Mouse (Mus musculus) gastrocnemius, postnatal 14 days (tissue): Measurements from ENCODE around the gene Tcp11l2. TPM values are rescaled to one million over a fixed set of nuclear protein-coding genes. Genes with fewer than 3 reads are reported as not detected.

ENCODE experiments used
- DNase-seq: peaks from one replicate; pipeline ENCODE4 v3.0.0; 2021; ENCODE audit warnings: mixed read lengths
- intact Hi-C: fragments of 180-260 bp; cut with DNase I; formaldehyde crosslinking; loops from one replicate; pipeline ENCODE4 v1.15.1; 2025; ENCODE audit warnings: low total_unique reads
- total RNA-seq, 2 experiments: library from RNA; stranded (reverse); gene quantifications; 2 replicates each; pipeline ENCODE4 v1.2.3; 2021

The Tcp11l2 gene
- total RNA-seq, 2 experiments from 2014 or later, result 68.4 to 118 TPM

DNA sequence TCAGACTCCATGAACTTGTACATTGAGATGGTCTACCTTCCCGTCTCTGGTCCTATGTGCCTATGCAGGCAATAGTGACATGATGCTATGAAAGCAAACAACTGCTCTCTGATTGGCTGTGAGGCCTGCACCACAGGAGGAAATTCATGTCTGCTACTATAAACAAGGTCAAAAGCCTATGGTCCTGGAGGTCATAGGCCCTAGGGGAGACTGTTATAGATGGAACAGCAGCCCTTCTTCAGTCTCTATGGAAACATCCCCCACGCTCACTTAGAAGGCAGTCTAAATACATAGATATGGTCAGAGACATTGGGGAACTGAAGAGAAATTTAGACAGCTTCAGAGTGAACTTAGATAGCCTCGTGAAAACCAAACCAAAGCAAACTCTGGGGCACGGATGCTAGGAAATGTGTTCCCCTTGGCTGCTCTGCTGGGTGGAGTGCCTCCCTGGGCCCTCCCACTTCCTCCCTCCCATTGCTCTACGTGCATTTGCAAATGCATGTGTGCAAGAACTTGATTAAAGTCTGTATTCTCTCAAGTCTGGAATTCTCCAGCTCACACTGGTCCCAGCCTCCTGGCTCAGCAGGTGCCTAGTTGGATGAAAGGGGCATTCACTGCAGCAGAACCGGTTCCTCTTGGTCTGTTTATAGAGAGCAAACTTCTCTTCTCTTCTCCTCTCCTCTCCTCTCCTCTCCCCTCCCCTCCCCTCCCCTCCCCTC, 22.0 kb upstream of the Tcp11l2 start:
- no peak for DNase-seq
- intact Hi-C loops, result no loop called here

DNA sequence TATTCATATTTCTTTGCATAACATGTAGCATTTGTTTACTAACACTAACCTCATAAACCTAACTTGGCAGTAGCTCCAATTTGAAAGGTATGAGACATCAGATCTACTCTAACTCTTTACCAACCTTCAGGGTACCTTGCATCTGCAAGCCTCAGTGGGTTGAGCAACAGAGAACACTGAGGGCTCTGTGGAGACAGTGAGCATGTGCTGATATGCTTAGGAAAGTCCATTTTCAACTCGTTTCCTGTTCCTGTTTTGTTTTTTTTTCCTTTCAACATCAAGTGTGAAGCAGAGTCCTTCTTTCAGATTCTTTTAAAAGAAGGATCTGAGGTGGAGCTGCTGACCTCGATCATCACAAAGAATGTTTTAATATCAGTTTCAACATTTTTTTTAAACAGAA, 20.3 kb upstream of the Tcp11l2 start:
- DNase-seq, result no peak
- intact Hi-C loops, result no loop called here

DNA sequence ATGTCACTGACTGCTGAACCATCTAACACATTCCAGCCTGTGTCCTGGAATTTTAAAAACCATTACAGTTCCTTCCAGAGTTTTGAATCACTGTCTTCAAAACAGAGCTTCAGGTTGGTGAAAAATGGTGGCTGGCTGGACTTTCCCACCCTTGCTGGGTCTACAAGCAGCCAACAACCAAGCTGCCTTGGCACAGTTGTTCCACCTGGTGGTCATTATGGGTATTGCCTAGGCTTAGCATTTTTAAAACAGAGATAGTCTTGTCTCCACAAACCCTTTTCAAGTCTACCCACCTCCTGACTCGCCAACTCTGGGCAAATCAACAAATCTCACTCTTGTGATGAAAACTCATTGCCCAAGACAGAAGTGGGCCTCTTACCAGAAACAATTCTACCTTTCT, 17.9 kb upstream of the Tcp11l2 start:
- DNase-seq, result no peak
- intact Hi-C loops, result no loop called here

DNA sequence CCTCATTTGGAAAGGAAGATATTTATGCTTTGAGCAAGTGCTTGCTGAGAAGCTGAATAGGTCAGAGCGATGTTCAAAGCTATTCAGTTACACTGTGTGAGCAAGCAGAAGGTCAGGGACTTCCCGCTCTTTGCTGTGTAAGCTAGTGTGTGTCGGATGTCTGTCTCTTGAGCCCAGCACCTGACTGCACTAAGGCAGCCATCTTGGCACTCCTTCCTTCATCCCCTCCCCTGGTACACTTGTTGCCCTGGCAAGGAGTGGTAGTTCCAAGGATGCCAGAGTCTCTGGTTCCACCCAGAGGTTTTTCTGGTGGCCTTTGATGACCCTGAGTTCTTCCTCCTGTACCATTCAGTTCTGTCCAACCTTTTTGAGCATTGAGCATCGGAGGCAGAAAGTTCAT, 16.4 kb upstream of the Tcp11l2 start:
- intact Hi-C loops, result no loop called here
- DNase-seq, result peak; percentile 54

DNA sequence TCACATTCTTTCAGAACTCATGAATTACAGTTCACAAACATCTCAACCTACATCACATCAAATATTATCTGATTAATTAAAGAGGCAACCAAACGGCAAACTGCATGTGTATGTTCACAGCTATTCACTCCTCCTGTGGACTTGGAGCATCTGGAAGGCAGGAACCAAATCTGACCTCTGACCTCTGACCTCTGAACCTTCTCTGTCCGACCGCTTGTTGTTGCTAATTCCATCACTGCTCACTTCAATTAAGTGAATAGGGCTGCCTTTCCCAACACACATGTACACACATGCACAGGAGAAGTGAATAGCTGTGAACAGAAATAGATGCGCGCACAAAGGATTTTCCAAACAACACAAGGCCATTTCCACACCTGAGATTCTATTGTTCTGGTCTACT, 14.3 kb upstream of the Tcp11l2 start:
- intact Hi-C loops, result no loop called here
- no peak for DNase-seq

DNA sequence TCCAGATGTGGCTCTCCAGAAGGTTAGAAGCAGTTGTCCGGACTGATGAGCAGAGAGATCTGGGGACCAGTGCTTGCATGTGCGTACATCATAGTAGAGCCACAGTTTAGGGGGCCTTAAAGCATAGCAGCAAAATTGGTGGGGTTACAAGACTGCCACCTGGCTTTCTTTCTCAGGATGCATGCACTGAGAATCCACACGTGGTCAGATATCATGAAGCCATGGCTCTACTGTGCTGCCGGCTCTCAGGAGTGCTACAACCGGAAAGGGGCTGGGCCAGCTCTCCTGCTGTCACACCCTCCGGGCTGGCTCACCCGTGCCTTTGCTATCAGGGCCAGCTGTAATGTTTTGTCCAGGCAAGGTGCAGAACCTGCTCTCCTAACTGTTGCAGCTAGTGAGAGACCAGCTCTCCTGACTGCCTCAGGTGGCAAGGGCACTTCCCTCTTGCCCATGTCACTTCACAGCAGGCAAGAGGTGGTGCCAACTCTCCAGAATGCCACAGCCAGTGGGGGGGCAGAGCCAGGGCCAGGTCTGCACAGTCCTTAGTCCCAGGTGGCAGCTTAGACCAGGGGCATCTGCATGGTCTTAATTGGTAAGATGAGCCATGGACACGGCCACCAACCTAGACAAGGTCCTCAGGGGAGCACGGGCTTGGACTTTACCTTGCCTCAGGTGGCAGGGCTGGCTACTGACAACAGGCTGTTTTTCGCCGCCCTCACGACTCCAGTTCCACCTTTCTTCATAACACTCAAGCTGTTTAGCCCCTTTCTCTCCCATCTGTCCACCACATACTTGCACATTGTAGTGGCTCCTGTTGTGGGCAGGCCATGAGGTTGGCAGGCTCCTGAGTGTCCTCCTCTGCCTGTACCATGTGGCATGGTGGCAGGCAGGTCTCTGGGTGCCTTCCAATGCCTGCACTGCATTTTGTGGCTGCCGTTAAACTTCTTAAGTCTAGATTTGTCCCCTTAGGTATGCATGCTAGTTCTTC, 13.6 kb upstream of the Tcp11l2 start:
- intact Hi-C loops, result no loop called here
- DNase-seq, result peak; percentile 22

DNA sequence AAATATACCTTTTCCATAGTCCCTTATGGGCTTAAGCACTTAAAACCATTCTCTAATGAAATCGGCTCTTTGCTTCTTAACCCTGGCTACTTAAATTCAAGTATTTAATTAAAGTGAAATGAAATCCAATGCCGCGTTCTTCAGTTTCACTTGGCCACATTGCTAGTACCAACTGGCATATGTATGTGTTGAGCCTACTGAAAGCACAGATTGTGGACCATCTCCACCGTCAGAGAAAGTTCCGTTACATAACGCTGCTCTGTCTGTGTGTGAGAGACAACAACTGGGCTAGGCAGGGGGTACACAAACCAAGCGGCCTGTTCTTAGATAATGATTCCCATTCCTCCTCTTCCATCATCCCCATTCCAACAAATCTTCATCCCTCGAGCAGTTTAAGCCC, 12.0 kb upstream of the Tcp11l2 start:
- intact Hi-C loops, result no loop called here
- no peak for DNase-seq

DNA sequence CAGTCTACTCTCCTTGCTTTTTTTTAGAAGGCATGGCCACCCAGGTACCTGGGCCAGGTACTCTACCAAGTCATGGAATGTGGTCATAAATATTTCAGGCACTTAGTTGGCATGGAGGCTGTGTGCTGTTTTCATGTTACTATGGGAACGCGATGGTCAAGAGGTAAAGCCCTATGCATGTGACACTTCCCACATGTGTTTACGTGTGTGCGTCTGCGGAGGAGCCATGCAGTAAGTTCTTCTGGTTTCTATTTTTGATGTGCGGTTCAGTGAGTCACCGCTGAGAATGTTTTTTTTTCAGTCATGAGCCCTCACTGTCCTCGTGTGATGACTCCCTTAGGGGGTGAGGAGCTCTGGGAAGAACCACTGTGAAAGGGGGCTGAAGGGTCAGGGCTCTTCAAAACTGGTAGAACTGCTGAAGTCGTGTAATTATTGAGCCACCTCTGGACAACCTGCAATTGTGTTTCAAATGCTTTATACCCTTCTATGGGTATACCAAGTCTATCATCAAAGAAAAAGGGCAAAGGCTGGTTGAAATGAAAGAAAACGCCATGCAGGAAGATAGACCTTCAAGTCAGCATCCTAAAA, 5.3 kb upstream of the Tcp11l2 start:
- no peak for DNase-seq
- intact Hi-C loops, result no loop called here

DNA sequence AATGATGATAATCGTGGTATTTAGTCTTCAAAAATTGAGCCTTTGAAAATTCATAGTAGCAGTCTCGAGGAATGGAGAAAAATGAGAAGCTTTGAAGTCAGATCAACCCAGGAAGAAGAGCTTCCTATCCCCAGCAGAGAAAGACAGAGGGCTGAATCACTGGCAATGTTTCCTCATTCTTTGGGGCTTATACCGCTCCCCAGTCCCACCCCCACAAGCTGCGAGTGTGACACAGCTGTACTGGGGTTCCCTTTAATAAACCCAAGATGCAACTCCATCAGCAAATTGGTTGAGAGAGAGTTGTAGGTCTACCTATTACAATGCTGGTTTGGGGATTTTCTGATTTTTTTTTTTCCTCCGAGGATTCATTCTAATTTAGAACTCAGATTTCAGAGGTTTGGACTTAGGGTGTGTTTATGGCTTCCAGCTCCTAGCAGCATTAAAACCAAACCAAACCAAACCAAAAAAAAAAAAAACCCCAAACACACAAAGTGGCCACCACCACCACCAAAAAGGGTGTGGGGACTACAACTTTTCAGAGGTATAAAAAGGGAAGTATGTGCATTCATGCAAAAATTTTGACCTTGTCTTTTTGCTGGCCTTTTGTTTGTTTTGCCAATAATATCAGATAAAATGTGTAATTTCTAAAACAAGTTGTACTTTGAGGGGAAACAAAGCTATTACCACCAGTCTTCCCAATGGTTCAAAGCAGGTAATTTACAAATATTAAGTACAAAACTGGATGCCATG, 2.6 kb upstream of the Tcp11l2 start:
- intact Hi-C loops, result no loop called here
- no peak for DNase-seq

DNA sequence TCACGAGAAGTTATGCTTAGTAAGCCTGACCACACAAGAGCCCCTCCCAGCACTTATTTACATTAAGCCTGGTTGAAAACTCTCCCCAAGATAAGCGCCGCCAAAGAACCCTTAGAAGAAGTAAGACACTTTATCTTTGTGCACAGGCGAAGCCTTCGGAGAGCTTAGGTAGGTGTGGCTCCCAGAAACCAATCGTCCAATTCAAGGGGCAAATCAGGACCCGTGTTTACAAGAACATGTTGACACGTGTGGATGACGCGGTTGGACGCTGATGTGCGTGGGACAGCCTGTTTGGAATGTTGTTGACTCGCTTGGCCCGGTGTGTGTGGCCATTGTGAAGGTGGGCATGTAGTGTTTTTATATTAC, 414 bp upstream of the Tcp11l2 start:
- no peak for DNase-seq
- intact Hi-C loops, result no loop called here

DNA sequence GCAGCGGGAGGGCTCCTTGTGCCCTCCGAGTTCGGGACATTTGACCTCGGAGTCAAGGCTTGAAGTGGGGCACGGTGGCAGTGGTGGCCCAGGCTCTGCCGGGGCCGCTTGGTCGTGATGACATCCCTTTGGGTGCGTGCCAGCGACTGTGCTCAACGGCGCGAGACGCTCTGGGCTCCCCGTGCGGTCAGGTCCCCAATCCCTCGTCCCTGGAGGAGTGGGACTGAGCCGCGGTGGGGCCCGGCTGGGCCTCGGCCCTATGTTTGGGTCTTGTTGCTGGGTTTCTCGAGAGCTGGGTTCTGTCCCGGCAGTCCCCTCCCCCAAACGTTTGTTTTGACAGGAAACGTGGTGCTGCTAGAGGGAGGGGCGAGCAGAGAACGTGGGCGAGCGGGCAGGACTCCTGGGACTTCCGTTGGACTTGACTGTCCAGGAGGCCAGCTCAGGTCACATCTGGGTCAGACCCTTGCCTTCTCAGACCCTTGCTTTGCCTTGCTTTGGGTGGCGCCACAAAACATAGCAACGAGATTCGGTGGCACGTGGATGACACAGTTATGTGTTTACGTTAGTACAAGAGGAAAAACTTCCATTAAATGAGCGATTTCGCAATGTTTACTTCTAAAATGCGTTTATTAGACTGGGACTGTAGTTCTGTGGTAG, 773 bp downstream of the Tcp11l2 start:
- intact Hi-C loops, result no loop called here
- DNase-seq, result peak; percentile 85

DNA sequence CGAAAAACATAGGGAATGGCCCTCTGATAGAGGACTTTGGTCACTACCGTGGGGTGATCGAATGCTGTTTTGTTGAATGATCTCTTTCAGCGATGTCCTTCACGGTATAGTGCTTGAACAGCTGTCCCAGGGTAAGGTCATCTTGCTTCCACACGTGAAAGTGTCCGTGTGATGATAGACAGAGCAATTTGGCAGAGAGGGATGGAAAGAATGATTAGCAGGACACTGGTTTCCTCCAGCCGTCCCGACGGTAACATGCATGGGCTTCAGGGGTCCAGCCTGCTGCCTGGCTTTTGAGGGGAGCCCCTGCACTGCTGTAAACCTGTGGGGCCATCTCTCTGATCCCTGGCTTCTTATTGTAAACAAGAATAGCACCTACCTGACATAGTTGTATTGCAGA, 2.3 kb downstream of the Tcp11l2 start:
- intact Hi-C loops, result no loop called here
- DNase-seq, result no peak

DNA sequence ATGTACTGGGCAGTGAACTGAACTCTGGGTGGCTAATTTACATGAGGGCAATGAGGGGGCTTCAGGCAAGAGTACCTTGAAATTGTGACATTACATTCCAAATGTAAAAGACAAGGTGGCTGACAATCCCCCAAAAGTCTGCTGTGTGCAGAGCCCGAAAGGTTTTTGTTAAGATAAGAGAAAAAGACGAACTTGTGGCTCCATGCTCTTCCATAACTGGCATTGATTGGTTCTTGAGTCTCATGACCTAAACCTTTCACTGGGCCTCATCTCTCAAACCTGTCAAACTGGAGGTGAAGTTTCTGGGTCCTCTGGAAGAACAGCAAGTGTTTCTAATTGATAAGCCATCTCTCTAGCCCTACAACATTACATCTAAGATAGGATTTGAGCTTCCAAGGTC, 3.1 kb downstream of the Tcp11l2 start:
- DNase-seq, result no peak
- intact Hi-C loops, result no loop called here

DNA sequence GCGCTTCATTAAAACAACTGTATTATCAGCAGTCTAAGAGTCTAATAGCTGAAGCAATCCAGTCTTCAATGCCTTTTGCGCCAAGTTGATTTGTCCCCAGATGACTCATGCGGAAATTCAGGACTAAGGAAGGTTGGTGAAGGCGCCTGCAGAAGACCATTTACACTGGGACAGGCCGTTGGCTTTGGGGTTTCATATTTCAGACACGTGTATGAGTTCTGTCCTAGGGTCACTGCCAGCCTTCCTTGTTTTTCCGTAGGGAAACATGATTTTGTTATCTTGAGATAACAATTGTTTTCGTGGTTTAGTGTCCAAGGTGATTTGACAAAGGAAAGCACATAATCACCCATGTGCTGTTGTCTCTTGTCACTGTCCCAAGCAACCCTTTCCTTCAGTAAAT, 4.8 kb downstream of the Tcp11l2 start:
- DNase-seq, result no peak
- intact Hi-C loops, result no loop called here

DNA sequence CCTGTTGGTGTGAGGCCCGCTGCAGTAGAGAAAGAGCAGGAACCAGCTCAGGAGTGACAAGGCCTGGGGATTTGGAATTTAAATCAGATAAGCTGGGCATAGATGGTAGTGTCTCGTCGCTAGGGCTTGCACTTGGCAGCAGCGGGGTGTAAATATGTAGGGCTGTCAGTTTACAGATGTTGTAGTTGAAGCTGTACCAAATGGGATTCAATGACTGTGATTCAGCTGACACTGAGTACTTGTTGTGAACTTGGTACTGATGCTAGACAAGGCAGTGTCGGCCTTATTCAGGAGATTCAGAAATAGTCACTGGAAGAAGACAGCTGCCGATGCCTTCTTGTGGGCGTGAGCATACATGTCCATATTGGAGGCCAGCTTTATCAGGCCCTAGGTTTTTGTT, 5.8 kb downstream of the Tcp11l2 start:
- no peak for DNase-seq

DNA sequence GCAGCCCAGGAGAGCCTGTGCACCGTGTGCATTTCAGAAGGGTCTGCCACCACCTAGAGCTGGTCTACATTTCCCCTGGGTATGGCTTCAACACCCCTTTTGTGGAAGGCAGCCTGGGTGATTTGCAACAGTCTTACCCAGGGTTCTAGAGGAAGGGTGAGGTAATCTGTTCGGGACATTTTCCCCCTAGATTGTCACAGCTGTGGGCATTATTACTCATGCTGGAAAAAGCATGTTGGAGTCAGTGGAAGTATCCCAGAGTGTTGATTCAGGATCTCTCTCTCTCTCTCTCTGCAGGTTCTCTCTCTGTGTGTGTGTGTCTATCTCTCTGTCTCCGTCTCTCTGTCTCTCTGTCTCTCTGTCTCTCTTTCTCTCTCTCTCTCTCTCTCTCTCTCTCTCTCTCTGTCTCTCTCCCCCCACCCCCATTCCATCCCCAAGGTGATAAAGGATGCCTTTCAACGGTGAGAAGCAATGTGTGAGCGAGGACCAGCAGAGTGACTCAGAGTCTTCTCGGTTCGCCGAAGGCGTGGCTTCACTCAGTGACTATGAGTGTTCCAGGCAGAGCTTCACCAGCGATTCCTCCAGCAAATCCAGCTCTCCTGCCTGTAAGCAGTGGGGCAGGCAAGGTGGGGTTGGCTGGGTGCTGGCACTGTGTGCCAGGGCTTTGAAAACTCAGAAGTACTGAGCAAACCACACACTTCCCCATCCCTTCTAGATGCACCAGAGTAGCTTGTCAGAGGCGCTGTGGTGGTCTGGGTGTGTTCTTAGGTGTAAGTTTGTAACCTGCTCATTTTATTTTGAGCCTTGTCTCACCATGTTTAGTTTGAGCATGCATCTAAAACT, 8.2 kb downstream of the Tcp11l2 start:
- intact Hi-C loops, result no loop called here
- no peak for DNase-seq

More for the DNA sequence above, 5.8 kb downstream of the Tcp11l2 start:
- intact Hi-C loops, result no loop called here

DNA sequence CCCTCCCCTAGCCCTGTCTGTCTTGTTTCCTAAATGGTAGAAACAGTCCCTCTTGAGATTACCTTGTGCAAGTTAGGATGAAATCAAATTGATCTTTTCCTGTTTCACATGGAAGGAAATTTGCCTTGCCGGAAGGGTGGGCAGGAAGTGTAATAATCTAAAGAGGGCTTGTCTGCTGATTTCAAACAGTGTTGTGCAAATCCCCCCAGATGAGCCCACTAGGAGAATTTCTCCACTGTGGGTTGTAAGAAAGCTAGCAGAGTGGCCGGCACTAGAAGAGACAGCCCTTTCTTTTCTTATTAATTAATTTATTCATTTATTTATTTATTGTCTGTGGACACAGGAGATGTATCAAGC, 8.8 kb downstream of the Tcp11l2 start:
- intact Hi-C loops, result no loop called here
- DNase-seq, result no peak

DNA sequence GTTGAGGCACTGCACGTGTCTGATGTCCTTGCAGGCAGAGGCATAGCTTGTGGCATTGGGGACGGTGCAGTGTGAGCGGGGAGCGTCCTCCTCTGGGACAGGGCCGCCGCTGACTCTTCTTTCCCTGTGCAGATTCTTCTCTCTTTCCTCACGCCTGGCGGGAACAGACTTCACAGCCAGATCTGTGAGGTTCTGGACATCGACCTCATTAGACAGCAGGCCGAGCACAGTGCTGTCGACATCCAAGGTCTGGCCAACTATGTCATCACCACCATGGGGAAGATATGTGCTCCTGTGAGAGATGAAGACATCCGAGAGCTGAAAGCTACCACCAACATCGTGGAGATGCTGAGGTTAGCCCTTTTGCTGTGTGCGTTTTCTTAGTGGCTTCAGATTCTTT, 14.5 kb downstream of the Tcp11l2 start:
- intact Hi-C loops, result no loop called here
- DNase-seq, result no peak
